Mouse (Mus musculus) myocyte (in vitro differentiated cells): Measurements from ENCODE around the gene Mrrf.

Source experiments
- CEBPB ChIP-seq: IDR thresholded peaks from 2 replicates; pipeline ENCODE4 v1.6.1; 2011; ENCODE audit warnings: mild to moderate bottlenecking, moderate library complexity; ENCODE audit not compliant: poor library complexity, insufficient read depth, severe bottlenecking
- E2F4 ChIP-seq: IDR thresholded peaks from one replicate; pipeline ENCODE4 v1.6.1; 2011; ENCODE audit warnings: mild to moderate bottlenecking, control low read depth, moderate library complexity; ENCODE audit not compliant: insufficient read depth
- MAX ChIP-seq: IDR thresholded peaks from one replicate; pipeline ENCODE4 v1.6.1; 2011; ENCODE audit warnings: low read depth, mild to moderate bottlenecking, control low read depth
- MYOD1 ChIP-seq, 3 experiments: IDR thresholded peaks; one replicate each; pipeline ENCODE4 v1.6.1; 2011; ENCODE audit warnings: control low read depth in 2 of 3, low read depth in 2 of 3, mild to moderate bottlenecking in 2 of 3, moderate library complexity in 1 of 3; ENCODE audit not compliant: insufficient read length in 2 of 3, control insufficient read depth in 1 of 3
- MYOG ChIP-seq, 3 experiments: IDR thresholded peaks; one replicate each; pipeline ENCODE4 v1.6.1; 2011; ENCODE audit warnings: control low read depth in 2 of 3, low read depth in 2 of 3, mild to moderate bottlenecking in 2 of 3; ENCODE audit not compliant: insufficient read length in 2 of 3, control insufficient read depth in 1 of 3, insufficient read depth in 1 of 3
- POLR2A ChIP-seq: IDR thresholded peaks from one replicate; pipeline ENCODE4 v1.6.1; 2011; ENCODE audit warnings: low read depth, mild to moderate bottlenecking, control low read depth, moderate library complexity; ENCODE audit not compliant: insufficient read length
- POLR2AphosphoS2 ChIP-seq: IDR thresholded peaks from one replicate; pipeline ENCODE4 v1.6.1; 2011; ENCODE audit warnings: low read depth, control low read depth; ENCODE audit not compliant: insufficient read length
- REST ChIP-seq: IDR thresholded peaks from one replicate; pipeline ENCODE4 v1.6.1; 2011; ENCODE audit warnings: mild to moderate bottlenecking, control low read depth, moderate library complexity; ENCODE audit not compliant: insufficient read depth, insufficient read length
- SRF ChIP-seq: IDR thresholded peaks from one replicate; pipeline ENCODE4 v1.6.1; 2011; ENCODE audit warnings: low read depth; ENCODE audit not compliant: control insufficient read depth, insufficient read length
- TCF12 ChIP-seq: IDR thresholded peaks from one replicate; pipeline ENCODE4 v1.6.1; 2011; ENCODE audit warnings: mild to moderate bottlenecking, control low read depth; ENCODE audit not compliant: poor library complexity, insufficient read depth, severe bottlenecking
- TCF3 ChIP-seq: IDR thresholded peaks from one replicate; pipeline ENCODE4 v1.6.1; 2011; ENCODE audit warnings: low read depth, control low read depth; ENCODE audit not compliant: insufficient read length
- USF1 ChIP-seq: IDR thresholded peaks from one replicate; pipeline ENCODE4 v1.6.1; 2011; ENCODE audit warnings: low read depth, mild to moderate bottlenecking, control low read depth, moderate library complexity

GRCm38 (mm10) chr2:36093914-36094475, 42.2 kb upstream of the Mrrf start:
- TF ChIP-seq POLR2AphosphoS2 (no peak), POLR2A (no peak), MYOG (IDR thresholded peaks at IDR 0.05; ENCODE audit: control insufficient read depth in 1 of 3, insufficient read depth in 1 of 3, insufficient read length in 2 of 3, low read depth in 2 of 3) (no peak), MAX (no peak), TCF3 (no peak), E2F4 (no peak), USF1 (no peak), CEBPB (no peak), MYOD1 (IDR thresholded peaks at IDR 0.05; ENCODE audit: control insufficient read depth in 1 of 3, insufficient read length in 2 of 3, low read depth in 2 of 3) (no peak), TCF12 (no peak), SRF (no peak), REST (no peak)
